Mouse (Mus musculus) activated CD4-positive, CD25-positive, alpha-beta regulatory T cell, adult 4 months (primary cell): Measurements from ENCODE around the gene Smim17. TPM values are rescaled to one million over a fixed set of nuclear protein-coding genes. Genes with fewer than 3 reads are reported as not detected.
"Not testable (repeated sequence)": the region's sequence is repeated elsewhere in the genome, so short reads cannot be mapped to it uniquely, and the experiment has no call there.

ENCODE experiments used
- ATAC-seq: one replicate; pipeline ENCODE4 v1.8.0; 2017
- polyA plus RNA-seq, 2 experiments: library from polyadenylated mRNA; unstranded; fragments of 100-300 nt; shearing (Covaris generic); gene quantifications; one replicate each; pipeline ENCODE4 v1.2.1; 2017

Smim17 gene
- polyA plus RNA-seq, 2 experiments from 2014 or later, result not detected

GRCm38 (mm10) chr7:6419894-6420293 lies 21.4 kb downstream of the Smim17 start:
- no peak for ATAC-seq

- no peak for ATAC-seq
Measured at GRCm38 (mm10) chr7:6429381-6429780, 30.9 kb downstream of the Smim17 start.

- ATAC-seq, result no peak
Measured at GRCm38 (mm10) chr7:6430342-6430741, 31.8 kb downstream of the Smim17 start.

- no peak for ATAC-seq
Measured at GRCm38 (mm10) chr7:6438388-6438787, 39.9 kb downstream of the Smim17 start, which contains the start of gene Olfr1344. Gene Olfr1344, plus strand, starts transcription at chr7:6438688.

- no peak for ATAC-seq
Measured at GRCm38 (mm10) chr7:6441173-6441572, 42.7 kb downstream of the Smim17 start.

- ATAC-seq, result no peak
Measured at GRCm38 (mm10) chr7:6447771-6448170, 49.3 kb downstream of the Smim17 start.

GRCm38 (mm10) chr7:6455868-6456267 lies 57.4 kb downstream of the Smim17 start, which contains the start of gene Olfr1336:
Gene Olfr1336, plus strand, starts transcription at chr7:6456168.
- ATAC-seq, result no peak

GRCm38 (mm10) chr7:6456399-6456798 lies 57.9 kb downstream of the Smim17 start:
- no peak for ATAC-seq

GRCm38 (mm10) chr7:6466951-6467350 lies 68.4 kb downstream of the Smim17 start, which contains the start of gene Olfr1346:
Gene Olfr1346, plus strand, starts transcription at chr7:6467101.
- no peak for ATAC-seq

GRCm38 (mm10) chr7:6477633-6478032 lies 79.1 kb downstream of the Smim17 start:
- ATAC-seq, result not testable (repeated sequence)

Other genes starting within 250 kb of the Smim17 start
- 1 to 10 TPM; 4.9 to 9.3 TPM for gene Zfp787, start 242.7 kb upstream of the Smim17 start, polyA plus RNA-seq
- gene Zfp444, start 226.5 kb upstream of the Smim17 start, polyA plus RNA-seq, result 1 to 10 TPM; 9.2 to 9.6 TPM
- gene Galp, start 201.6 kb upstream of the Smim17 start, polyA plus RNA-seq, result not detected
- not detected for gene Zscan5b, start 176.4 kb upstream of the Smim17 start, polyA plus RNA-seq
- not detected for gene Epp13, start 146.0 kb upstream of the Smim17 start, polyA plus RNA-seq
- gene Zfp667, start 112.1 kb upstream of the Smim17 start, polyA plus RNA-seq, result 1 to 10 TPM; 4.1 to 4.6 TPM
- 1 to 10 TPM in 1 of 2 experiments, not detected in 1; 1.1 TPM for gene Zfp583, start 67.4 kb upstream of the Smim17 start, polyA plus RNA-seq
- under 1 TPM; 0.24 to 0.31 TPM for gene Gm3854, start 55.0 kb upstream of the Smim17 start, polyA plus RNA-seq
- gene Zfp78, start 35.4 kb upstream of the Smim17 start, polyA plus RNA-seq, result 1 to 10 TPM; 1.8 to 2.4 TPM
- 1 to 10 TPM; 1.9 to 5.9 TPM for gene Zfp28, start 15.4 kb upstream of the Smim17 start, polyA plus RNA-seq
- gene Gm20715, start 11.6 kb downstream of the Smim17 start, polyA plus RNA-seq, result not detected
- gene Olfr1344, start 40.0 kb downstream of the Smim17 start, polyA plus RNA-seq, result not detected
- under 1 TPM in 1 of 2 experiments, not detected in 1; 0.11 TPM for gene Olfr1336, start 57.5 kb downstream of the Smim17 start, polyA plus RNA-seq
- not detected for gene Olfr1346, start 68.4 kb downstream of the Smim17 start, polyA plus RNA-seq
- not detected for gene Olfr5, start 88.2 kb downstream of the Smim17 start, polyA plus RNA-seq
- not detected for gene Olfr1347, start 101.0 kb downstream of the Smim17 start, polyA plus RNA-seq
- gene Olfr1348, start 110.0 kb downstream of the Smim17 start, polyA plus RNA-seq, result under 1 TPM in 1 of 2 experiments, not detected in 1; 0.95 TPM
- gene Olfr1349, start 124.2 kb downstream of the Smim17 start, polyA plus RNA-seq, result not detected
- gene Olfr1350, start 166.1 kb downstream of the Smim17 start, polyA plus RNA-seq, result not detected